Mouse (Mus musculus) splenic B cell, adult 2 months (primary cell): Measurements from ENCODE around the gene Cfap77.

Source experiments
- DNase-seq: peaks from one replicate; pipeline ENCODE4 v3.0.0-alpha.2; 2011; ENCODE audit warnings: low read depth, low spot score
- H3K27me3 ChIP-seq: 2 replicates; pipeline ENCODE4 v1.6.1; 2012; ENCODE audit warnings: mild to moderate bottlenecking, low read length, moderate library complexity, mixed read lengths; ENCODE audit not compliant: control insufficient read depth, poor library complexity, insufficient read depth, severe bottlenecking
- H3K36me3 ChIP-seq: 2 replicates; pipeline ENCODE4 v1.6.1; 2012; ENCODE audit warnings: mild to moderate bottlenecking, low read length, moderate library complexity, mixed read lengths; ENCODE audit not compliant: control insufficient read depth, poor library complexity, insufficient read depth, severe bottlenecking

The Cfap77 gene

GRCm38 (mm10) chr2:28914121-28914520 is 140.7 kb downstream of the Cfap77 start:
- Histone ChIP-seq H3K27me3 (peaks cover 2% of the 10 kb centered on the region), H3K36me3 (no peaks in the 10 kb centered on the region)
- DNase-seq, result no peak

- DNase-seq, result no peak
- H3K36me3 ChIP-seq, result no peaks in the 10 kb centered on the region
- peaks cover 2% of the 10 kb centered on the region for H3K27me3 ChIP-seq
These were observed 141.9 kb downstream of the Cfap77 start for GRCm38 (mm10) chr2:28912961-28913360.

- DNase-seq, result no peak
- H3K36me3 ChIP-seq, result no peaks in the 10 kb centered on the region
- H3K27me3 ChIP-seq, result peaks cover 2% of the 10 kb centered on the region
These were observed 142.7 kb downstream of the Cfap77 start for GRCm38 (mm10) chr2:28912039-28912700.

DNA sequence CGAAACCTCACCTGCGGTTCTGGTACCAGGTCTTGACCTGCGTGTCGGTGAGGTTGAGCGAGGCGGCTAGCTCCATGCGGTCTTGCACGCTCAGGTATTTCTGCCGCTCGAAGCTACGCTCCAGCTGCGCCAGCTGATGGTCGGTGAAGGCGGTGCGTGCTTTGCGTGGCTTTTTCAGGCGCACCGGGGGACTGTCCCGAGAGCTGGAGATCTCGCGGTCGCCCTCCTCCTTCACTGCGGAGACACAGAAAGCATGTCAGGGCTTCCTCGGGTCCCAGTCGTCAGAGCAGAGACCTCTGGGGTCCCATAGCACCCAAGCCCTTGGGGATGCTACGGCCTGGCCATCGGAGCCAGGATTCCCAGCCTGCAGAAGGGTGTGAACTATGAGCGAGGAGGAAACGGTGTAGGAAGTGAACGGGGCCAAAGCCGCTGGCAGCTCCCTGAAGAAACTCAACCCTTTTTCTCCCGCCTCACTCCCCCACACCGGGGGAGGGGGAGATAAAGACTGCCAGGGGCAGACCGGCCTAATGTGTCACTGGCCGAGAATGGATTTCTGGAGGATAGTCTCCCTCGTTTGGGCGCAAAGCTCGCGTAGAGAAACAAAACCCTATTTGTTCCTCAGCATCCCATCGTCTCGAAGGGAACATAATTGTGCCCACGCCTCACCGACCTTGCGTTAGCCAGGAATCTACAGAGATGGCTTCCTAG is 143.4 kb downstream of the Cfap77 start:
- no peak for DNase-seq
- peaks cover 2% of the 10 kb centered on the region for H3K27me3 ChIP-seq
- no peaks in the 10 kb centered on the region; the same call in 1 of the 2 replicates for H3K36me3 ChIP-seq

- DNase-seq, result no peak
- Histone ChIP-seq H3K27me3 (peaks cover 1% of the 10 kb centered on the region), H3K36me3 (no peaks in the 10 kb centered on the region; the same call in 1 of the 2 replicates)
These were observed 144.0 kb downstream of the Cfap77 start for GRCm38 (mm10) chr2:28910877-28911276.

GRCm38 (mm10) chr2:28909818-28910710 is 144.8 kb downstream of the Cfap77 start:
- Histone ChIP-seq H3K36me3 (no peaks in the 10 kb centered on the region; the same call in 1 of the 2 replicates), H3K27me3 (no peaks in the 10 kb centered on the region; the same call in 1 of the 2 replicates)
- no peak for DNase-seq

- DNase-seq, result no peak
- H3K36me3 ChIP-seq, result no peaks in the 10 kb centered on the region; the same call in 1 of the 2 replicates
- H3K27me3 ChIP-seq, result no peaks in the 10 kb centered on the region; the same call in 1 of the 2 replicates
These were observed 145.6 kb downstream of the Cfap77 start for GRCm38 (mm10) chr2:28909186-28909817.

GRCm38 (mm10) chr2:28908389-28909153 is 146.3 kb downstream of the Cfap77 start:
- no peaks in the 10 kb centered on the region; the same call in 1 of the 2 replicates for H3K27me3 ChIP-seq
- no peaks in the 10 kb centered on the region; the same call in 1 of the 2 replicates for H3K36me3 ChIP-seq

GRCm38 (mm10) chr2:28907691-28908388 is 147.0 kb downstream of the Cfap77 start:
- Histone ChIP-seq H3K36me3 (no peaks in the 10 kb centered on the region; the same call in 1 of the 2 replicates), H3K27me3 (no peaks in the 10 kb centered on the region; the same call in 1 of the 2 replicates)
- no peak for DNase-seq

More at GRCm38 (mm10) chr2:28908389-28909153, 146.3 kb downstream of the Cfap77 start:
- DNase-seq, result no peak

GRCm38 (mm10) chr2:28905561-28905960 is 149.3 kb downstream of the Cfap77 start:
- Histone ChIP-seq H3K36me3 (peaks cover 3% of the 10 kb centered on the region), H3K27me3 (no peaks in the 10 kb centered on the region)
- DNase-seq, result no peak

DNA sequence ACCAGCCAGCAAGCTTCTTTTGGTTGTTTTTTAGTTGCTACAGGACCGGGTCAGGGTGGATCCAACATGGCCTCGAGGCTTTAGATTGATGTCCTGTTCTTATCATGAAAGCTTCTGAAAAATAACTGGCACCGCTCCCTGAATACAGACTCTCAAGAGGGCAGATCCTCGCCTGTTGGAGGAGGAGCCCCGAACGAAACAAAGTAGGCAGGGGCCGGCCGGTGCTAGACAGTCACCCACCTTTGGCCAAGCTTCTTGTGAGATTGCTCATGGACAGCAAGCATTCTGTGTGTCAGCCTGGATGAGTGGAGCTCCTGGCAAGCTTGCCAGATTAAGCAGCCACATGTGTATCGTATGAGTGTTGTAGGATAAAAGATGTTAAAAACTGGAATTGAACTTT is 150.1 kb downstream of the Cfap77 start:
- H3K36me3 ChIP-seq, result peaks cover 4% of the 10 kb centered on the region
- H3K27me3 ChIP-seq, result no peaks in the 10 kb centered on the region
- no peak for DNase-seq

GRCm38 (mm10) chr2:28903871-28904270 is 151.0 kb downstream of the Cfap77 start:
- no peak for DNase-seq
- Histone ChIP-seq H3K27me3 (no peaks in the 10 kb centered on the region), H3K36me3 (peaks cover 5% of the 10 kb centered on the region)

GRCm38 (mm10) chr2:28902291-28902690 is 152.6 kb downstream of the Cfap77 start:
- H3K27me3 ChIP-seq, result no peaks in the 10 kb centered on the region
- DNase-seq, result no peak

More at GRCm38 (mm10) chr2:28902291-28902690, 152.6 kb downstream of the Cfap77 start:
- peaks cover 5% of the 10 kb centered on the region for H3K36me3 ChIP-seq
